Mouse (Mus musculus) CH12.LX (cell line): Measurements from ENCODE around the gene Dlgap3.

Experiments
- CHD2 ChIP-seq: IDR thresholded peaks from 2 replicates; pipeline ENCODE4 v1.6.1; 2011; ENCODE audit warnings: low read length, improper control_type of control experiment
- CTCF ChIP-seq, 2 experiments: IDR thresholded peaks in 1 of 2; conservative IDR thresholded peaks in 1 of 2; 2 replicates each; pipeline ENCODE4 v1.5.1; 2011 to 2012; ENCODE audit warnings: low read depth in 2 of 2, low read length in 2 of 2, improper control_type of control experiment in 1 of 2, inconsistent platforms in 1 of 2, mild to moderate bottlenecking in 1 of 2, moderate library complexity in 1 of 2
- EP300 ChIP-seq: IDR thresholded peaks from 2 replicates; pipeline ENCODE4 v1.6.1; 2011; ENCODE audit warnings: low read length, improper control_type of control experiment
- NRF1 ChIP-seq: IDR thresholded peaks from 2 replicates; pipeline ENCODE4 v1.6.1; 2014; ENCODE audit warnings: low read depth, mild to moderate bottlenecking, inconsistent platforms, low read length, improper control_type of control experiment, moderate library complexity
- PAX5 ChIP-seq: IDR thresholded peaks from 2 replicates; pipeline ENCODE4 v1.6.1; 2012; ENCODE audit warnings: low read length, inconsistent platforms, mixed read lengths
- POLR2A ChIP-seq: IDR thresholded peaks from 2 replicates; pipeline ENCODE4 v1.6.1; 2011; ENCODE audit warnings: low read depth, mild to moderate bottlenecking, improper control_type of control experiment, low read length
- USF1 ChIP-seq: IDR thresholded peaks from 2 replicates; pipeline ENCODE4 v1.6.1; 2014; ENCODE audit warnings: low read depth, mild to moderate bottlenecking, inconsistent platforms, low read length, improper control_type of control experiment
- USF2 ChIP-seq: conservative IDR thresholded peaks from 2 replicates; pipeline ENCODE4 v1.6.1; 2011; ENCODE audit warnings: low read depth, low read length, improper control_type of control experiment
- ZC3H11A ChIP-seq: IDR thresholded peaks from 2 replicates; pipeline ENCODE4 v1.6.1; 2012; ENCODE audit warnings: low read depth, mild to moderate bottlenecking, inconsistent platforms, low read length, improper control_type of control experiment
- ZNF384 ChIP-seq: IDR thresholded peaks from 2 replicates; pipeline ENCODE4 v1.6.1; 2012; ENCODE audit warnings: low read depth, low read length, improper control_type of control experiment, inconsistent platforms

GRCm38 (mm10) chr4:127232551-127232950, 63.5 kb downstream of the Dlgap3 start:
- TF ChIP-seq POLR2A (no peak), NRF1 (no peak), USF1 (no peak), EP300 (no peak), CTCF (conservative IDR thresholded peaks at IDR 0.05 in 1 of 2, IDR thresholded peaks at IDR 0.05 in 1 of 2; ENCODE audit: low read depth in 2 of 2, low read length in 2 of 2) (no peak), ZC3H11A (no peak), PAX5 (no peak), ZNF384 (no peak), USF2 (no peak), CHD2 (no peak)
